In the genomic region with DNA sequence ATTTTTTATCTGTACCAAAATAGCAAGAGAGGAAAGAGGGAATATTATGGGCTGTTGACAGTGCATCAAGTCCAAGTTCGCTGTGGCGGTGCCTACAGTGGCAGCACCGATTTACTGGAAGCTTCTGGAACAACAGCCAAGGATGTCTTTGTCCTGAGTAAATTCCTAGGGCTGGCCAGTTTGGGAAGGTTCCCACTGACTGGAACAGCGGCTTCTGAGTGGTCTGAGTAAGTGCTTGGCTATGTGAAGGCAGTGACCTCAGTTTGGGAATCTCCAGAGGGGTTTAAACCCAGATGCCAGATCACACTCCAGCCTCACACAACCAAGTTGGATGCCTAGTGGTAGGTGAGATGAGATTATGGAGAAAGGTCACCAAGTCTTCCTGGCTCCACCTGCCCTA, we compare ENCODE assay signal across 24 mouse cellular contexts.
DNase-seq lines count a peak whose midpoint lies in the region.
"Had no signal": no experiment of that assay in that cellular context is flagged by ENCODE, and none has a peak within 500 bp of the region (broad histone marks: within the 10 kb centered on the region; RNA-seq: fewer than 3 reads in every experiment).

No protein-coding gene starts in this region.

- 88% methylated on average over 4 of the region's 4 CpGs for WGBS in heart, embryonic 10.5 days

- intact Hi-C loops in heart, postnatal 14 days (cut with DNase I): no loop called here

- H3K4me3 ChIP-seq in heart, embryonic 10.5 days: no peak overlapping the region
- H3K4me3 ChIP-seq: embryonic facial prominence, embryonic 12.5 days; erythroblast, embryonic 14.5 days; forebrain, embryonic 13.5 days; hindbrain, embryonic 12.5 days; left cerebral cortex, adult 2 months; limb, embryonic 15.5 days; midbrain, embryonic 10.5 days; myocyte; stomach, embryonic 15.5 days had no signal

- H3K4me1 ChIP-seq in heart, embryonic 10.5 days: no peaks in the 10 kb centered on the region
- H3K4me1 ChIP-seq: embryonic facial prominence, embryonic 12.5 days; forebrain, embryonic 13.5 days; hindbrain, embryonic 12.5 days; limb, embryonic 15.5 days; stomach, embryonic 15.5 days had no signal

- H3K27me3 ChIP-seq in heart, embryonic 10.5 days (ENCODE audit: insufficient read depth, poor library complexity, severe bottlenecking): no peaks in the 10 kb centered on the region
- H3K27me3 ChIP-seq: embryonic facial prominence, embryonic 12.5 days; forebrain, embryonic 13.5 days; hindbrain, embryonic 12.5 days; limb, embryonic 15.5 days; stomach, embryonic 15.5 days had no signal

- peak; percentile 3 to 27 for DNase-seq in heart, adult 18-20 months
- DNase-seq in heart, embryonic 10.5 days (ENCODE audit: low spot score): no peak
- peak; percentile 86 for DNase-seq in Muller cell, postnatal 12 days (ENCODE audit: inconsistent ontology term)
- DNase-seq in gastrocnemius, adult 18-20 months (ENCODE audit: low spot score): peak; percentile 43
- DNase-seq in heart, postnatal 14 days: peak; percentile 13 to 24
- no peak for DNase-seq in cerebellum, adult 9-11 months
- DNase-seq in lung, postnatal 14 days: no peak
- DNase-seq: adrenal gland, adult 2 months; cerebellum, adult 11 months; cerebellum, postnatal 14 days; kidney, postnatal 4 days; left cerebral cortex, postnatal 4 days; right cerebral cortex, postnatal 4 days; thymus, postnatal 25 days had no signal

- H3K36me3 ChIP-seq in heart, embryonic 10.5 days: no peaks in the 10 kb centered on the region
- H3K36me3 ChIP-seq: embryonic facial prominence, embryonic 12.5 days; hindbrain, embryonic 12.5 days; limb, embryonic 15.5 days; midbrain, embryonic 10.5 days; stomach, embryonic 15.5 days had no signal

- no peaks in the 10 kb centered on the region for H3K9me3 ChIP-seq in heart, embryonic 10.5 days
- H3K9me3 ChIP-seq: embryonic facial prominence, embryonic 12.5 days; forebrain, embryonic 13.5 days; hindbrain, embryonic 12.5 days; limb, embryonic 15.5 days; midbrain, embryonic 10.5 days; stomach, embryonic 15.5 days had no signal

- no peak overlapping the region for H3K27ac ChIP-seq in heart, embryonic 10.5 days
- H3K27ac ChIP-seq: embryonic facial prominence, embryonic 12.5 days; forebrain, embryonic 13.5 days; hindbrain, embryonic 12.5 days; left cerebral cortex, adult 2 months; limb, embryonic 15.5 days; macrophage; midbrain, embryonic 10.5 days; stomach, embryonic 15.5 days had no signal

Comparison
In these comparisons a context has a peak if more than half of its experiments do, and no peak if none do; other contexts are left out.
1. DNase-seq: peak in heart, adult 18-20 months (2 of 2), Muller cell, postnatal 12 days (single experiment), gastrocnemius, adult 18-20 months (single experiment) and heart, postnatal 14 days (2 of 2); none in heart, embryonic 10.5 days (single experiment), cerebellum, adult 9-11 months (single experiment) and lung, postnatal 14 days (single experiment).